Mouse (Mus musculus) heart, postnatal 0 days (tissue): ENCODE measurements around the gene Gga1.

Experiments used
- CTCF ChIP-seq: IDR thresholded peaks from 2 replicates; pipeline ENCODE4 v1.5.1; 2016; ENCODE audit warnings: antibody characterized with exemption, control low read depth, low read depth
- EP300 ChIP-seq: IDR thresholded peaks from 2 replicates; pipeline ENCODE4 v1.6.1; 2016; ENCODE audit warnings: antibody characterized with exemption, low read depth

DNA sequence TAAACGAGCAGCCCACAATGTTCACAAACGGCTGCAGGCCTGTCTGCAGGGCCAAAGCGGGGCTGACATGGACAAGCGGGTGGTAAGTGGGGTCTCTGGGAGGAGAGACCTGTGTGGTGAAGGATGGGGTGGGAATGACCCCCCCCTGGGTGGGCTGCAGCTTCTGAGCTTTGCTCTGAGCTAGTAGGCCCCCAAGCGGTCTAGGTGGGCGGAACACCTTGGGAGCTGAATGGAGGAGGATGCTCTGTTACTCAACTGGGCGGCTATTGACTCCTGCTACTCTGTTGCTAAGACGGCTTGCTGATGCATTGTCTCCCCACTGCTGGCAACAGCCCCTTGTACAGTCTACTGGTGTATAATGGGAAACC, 24.4 kb downstream of the Gga1 start:
- TF ChIP-seq CTCF = no peak
- no peak for TF ChIP-seq EP300
